Mouse (Mus musculus) limb, embryonic 13.5 days (tissue): ENCODE data around the gene Parp16. TPM values are rescaled to one million over a fixed set of nuclear protein-coding genes. Genes with fewer than 3 reads are reported as not detected.

Experiments
- ATAC-seq: fragments of 200-750 bp; cut with Nextera tagmentation; 2 replicates; pipeline ENCODE4 v1.8.0; 2017; ENCODE audit warnings: low read depth, moderate number of reproducible peaks, moderate TSS enrichment; ENCODE audit not compliant: low FRiP score
- H3K27ac ChIP-seq: fragments of 300-500 bp; sonication (generic); 2 replicates; pipeline ENCODE4 v1.5.1; 2015; ENCODE audit warnings: inconsistent platforms, mild to moderate bottlenecking, moderate library complexity
- H3K27me3 ChIP-seq: fragments of 300-500 bp; sonication (generic); 2 replicates; pipeline ENCODE4 v1.6.1; 2015; ENCODE audit warnings: mild to moderate bottlenecking, inconsistent platforms
- H3K36me3 ChIP-seq: fragments of 300-500 bp; sonication (generic); 2 replicates; pipeline ENCODE4 v1.6.1; 2015; ENCODE audit warnings: inconsistent platforms, mild to moderate bottlenecking, moderate library complexity
- H3K4me1 ChIP-seq: fragments of 300-500 bp; sonication (generic); 2 replicates; pipeline ENCODE4 v1.6.1; 2015; ENCODE audit warnings: inconsistent platforms
- H3K4me2 ChIP-seq: fragments of 300-500 bp; sonication (generic); replicated peaks from 2 replicates; pipeline ENCODE4 v1.6.1; 2015; ENCODE audit warnings: inconsistent platforms, mild to moderate bottlenecking, moderate library complexity
- H3K4me3 ChIP-seq: fragments of 300-500 bp; sonication (generic); 2 replicates; pipeline ENCODE4 v1.5.1; 2015; ENCODE audit warnings: moderate library complexity, mild to moderate bottlenecking, inconsistent platforms
- H3K9ac ChIP-seq: fragments of 300-500 bp; sonication (generic); 2 replicates; pipeline ENCODE4 v1.6.1; 2015; ENCODE audit warnings: mild to moderate bottlenecking, inconsistent platforms
- H3K9me3 ChIP-seq: fragments of 300-500 bp; sonication (generic); 2 replicates; pipeline ENCODE4 v1.6.1; 2016; ENCODE audit warnings: inconsistent platforms
- WGBS: fragments of 180-500 bp; shearing (Covaris S2); methylation state at CpG from one replicate; pipeline ENCODE4 v1.1.7; 2015; 5-methylcytosine and 5-hydroxymethylcytosine counted together
- polyA plus RNA-seq: library from polyadenylated mRNA; unstranded; fragments of >200 nt; fragmentation: Nextera tagmentation; extraction: Ambion mirVana; gene quantifications from 2 replicates; pipeline ENCODE4 v1.2.1, GENCODE M21; 2015

Gene Parp16
- polyA plus RNA-seq, 1 experiment from 2014 or later = 7.0 TPM

DNA sequence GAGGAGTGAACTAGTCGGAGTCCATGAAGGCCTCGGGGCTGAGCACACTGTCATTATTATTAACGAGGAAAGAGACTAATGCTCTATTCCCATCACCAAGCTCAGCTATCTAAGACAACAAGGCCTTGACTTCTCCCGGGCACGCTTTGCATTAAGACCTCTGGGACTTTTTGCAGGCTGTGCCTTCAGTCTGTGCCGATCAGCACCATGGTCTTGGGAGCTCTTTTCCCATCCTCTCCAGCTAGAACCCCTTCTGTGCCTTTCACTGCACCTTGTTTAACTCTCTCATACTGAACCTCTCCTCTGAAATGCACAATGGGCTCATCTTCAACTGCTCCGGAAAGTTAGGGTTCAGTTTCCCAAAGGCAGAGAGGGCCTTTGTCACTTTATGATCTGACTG lies 4.8 kb upstream of the Parp16 start:
- H3K4me1 ChIP-seq = peaks cover 15% of the 10 kb centered on the region
- no peaks in the 10 kb centered on the region for H3K27me3 ChIP-seq
- no peak overlapping the region for H3K4me2 ChIP-seq
- no peak overlapping the region for H3K9ac ChIP-seq
- ATAC-seq = no peak
- H3K27ac ChIP-seq = no peak overlapping the region
- WGBS = 47% methylated on average over 7 of the region's 7 CpGs
- H3K36me3 ChIP-seq = no peaks in the 10 kb centered on the region
- no peaks in the 10 kb centered on the region for H3K9me3 ChIP-seq
- H3K4me3 ChIP-seq = no peak overlapping the region

DNA sequence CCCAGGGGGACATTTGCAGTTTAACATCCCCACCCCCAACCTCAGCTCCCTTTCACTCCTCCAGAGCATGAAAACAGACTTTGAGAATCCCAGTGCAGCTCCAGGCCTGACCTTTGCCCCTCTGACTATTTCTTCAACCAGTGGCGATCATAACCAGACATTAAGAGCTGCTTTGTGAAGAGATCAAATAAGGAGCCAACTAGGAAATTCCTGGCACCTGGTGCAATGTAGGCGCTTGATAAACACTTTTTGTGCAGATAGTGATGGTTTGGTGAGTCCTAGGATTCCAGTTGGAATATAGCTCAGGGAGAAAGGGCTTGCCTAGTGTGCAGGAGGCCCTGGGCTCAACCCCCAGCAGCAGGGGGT lies 3.8 kb upstream of the Parp16 start:
- ATAC-seq = no peak
- 23% methylated on average over 2 of the region's 2 CpGs for WGBS
- no peaks in the 10 kb centered on the region for H3K36me3 ChIP-seq
- no peak overlapping the region for H3K9ac ChIP-seq
- no peak overlapping the region for H3K4me3 ChIP-seq
- no peak overlapping the region for H3K4me2 ChIP-seq
- no peaks in the 10 kb centered on the region for H3K27me3 ChIP-seq
- H3K4me1 ChIP-seq = peaks cover 25% of the 10 kb centered on the region
- no peak overlapping the region for H3K27ac ChIP-seq
- H3K9me3 ChIP-seq = no peaks in the 10 kb centered on the region

DNA sequence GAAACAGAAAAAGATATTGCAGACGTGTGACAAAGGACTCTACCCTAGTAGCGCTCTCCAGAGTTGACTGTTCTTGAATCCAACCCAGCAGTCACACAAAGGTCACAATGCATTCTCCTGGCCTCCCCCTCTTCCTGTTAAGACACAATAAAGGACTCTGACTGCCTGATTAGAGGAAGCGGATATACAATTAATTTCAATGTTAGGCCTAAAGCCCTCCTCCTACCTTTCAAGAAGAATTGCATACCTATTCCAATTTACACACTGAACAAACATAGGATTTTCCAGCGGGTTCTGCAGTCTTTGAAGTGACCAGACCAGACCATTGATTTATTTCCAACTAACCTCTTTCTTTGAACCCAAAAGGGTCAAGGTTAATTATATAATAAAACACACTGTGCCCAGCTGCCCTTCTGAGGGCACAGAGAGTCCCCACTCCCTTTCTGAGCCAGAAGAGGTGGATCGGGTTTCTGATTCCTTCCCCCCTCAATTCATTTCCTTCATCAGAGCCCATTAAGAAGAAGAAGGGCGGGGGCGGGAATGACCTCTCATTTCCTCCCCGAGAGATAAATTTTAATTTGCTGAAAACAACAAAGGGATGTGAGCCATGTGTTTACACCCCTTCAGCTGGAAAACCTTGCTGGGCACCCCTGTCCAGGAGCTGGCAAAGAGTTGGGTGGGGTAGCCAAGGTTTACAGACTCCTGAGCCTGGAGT lies 3.2 kb upstream of the Parp16 start:
- Histone ChIP-seq H3K9ac (no peak overlapping the region), H3K27me3 (no peaks in the 10 kb centered on the region), H3K4me2 (no peak overlapping the region), H3K4me3 (no peak overlapping the region), H3K9me3 (no peaks in the 10 kb centered on the region), H3K27ac (no peak overlapping the region), H3K36me3 (no peaks in the 10 kb centered on the region), H3K4me1 (peaks cover 25% of the 10 kb centered on the region)
- no peak for ATAC-seq
- WGBS = 20% methylated on average over 8 of the region's 8 CpGs

DNA sequence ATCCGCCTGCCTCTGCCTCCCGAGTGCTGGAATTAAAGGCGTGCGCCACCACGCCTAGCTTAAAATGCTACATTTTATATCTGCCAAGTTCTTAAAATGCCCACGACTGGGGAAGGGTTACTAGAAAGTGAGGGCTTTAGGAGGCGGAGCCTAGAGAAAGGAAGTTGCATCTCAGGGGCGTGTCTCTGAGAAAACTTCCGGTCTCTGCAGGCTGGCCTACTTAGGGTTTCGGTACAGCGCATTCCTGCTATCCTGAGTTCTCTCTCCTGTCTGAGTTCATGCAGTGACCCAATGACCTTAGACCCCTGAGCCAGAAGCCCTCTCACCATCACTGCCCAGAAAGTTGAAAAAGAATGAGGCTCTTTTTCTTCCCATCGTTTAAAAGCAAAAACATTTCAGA lies 1.9 kb upstream of the Parp16 start:
- ATAC-seq = no peak
- Histone ChIP-seq H3K4me1 (peaks cover 29% of the 10 kb centered on the region), H3K27me3 (no peaks in the 10 kb centered on the region), H3K4me3 (no peak overlapping the region), H3K27ac (no peak overlapping the region), H3K9ac (no peak overlapping the region), H3K36me3 (no peaks in the 10 kb centered on the region), H3K4me2 (no peak overlapping the region), H3K9me3 (no peaks in the 10 kb centered on the region)
- 68% methylated on average over 12 of the region's 12 CpGs for WGBS

DNA sequence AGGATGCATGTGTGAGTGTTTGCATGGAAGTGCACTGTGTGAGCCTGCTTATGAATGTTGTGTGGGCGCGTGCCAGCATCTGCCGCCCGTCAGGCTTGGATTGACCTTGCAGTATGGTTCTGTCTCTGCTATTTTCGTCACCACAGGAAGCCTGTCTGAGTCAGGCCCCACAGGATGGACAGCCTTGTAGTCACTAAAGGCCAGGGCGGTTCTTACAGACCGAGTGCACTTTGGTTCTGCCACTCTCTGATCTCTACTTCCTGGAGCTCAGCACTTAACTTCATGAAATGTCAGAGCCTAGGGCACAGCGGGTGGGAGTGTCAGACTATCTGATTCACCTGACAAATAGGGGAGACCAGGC lies 448 bp downstream of the Parp16 start:
- H3K9ac ChIP-seq = peak overlapping the region; percentile 55
- H3K9me3 ChIP-seq = no peaks in the 10 kb centered on the region
- no peak overlapping the region for H3K4me3 ChIP-seq
- peak overlapping the region; percentile 90 for H3K27ac ChIP-seq
- H3K4me1 ChIP-seq = peaks cover 29% of the 10 kb centered on the region
- no peaks in the 10 kb centered on the region for H3K27me3 ChIP-seq
- no peak for ATAC-seq
- peak overlapping the region; percentile 31 for H3K4me2 ChIP-seq
- WGBS = 17% methylated on average over 8 of the region's 8 CpGs
- H3K36me3 ChIP-seq = no peaks in the 10 kb centered on the region

DNA sequence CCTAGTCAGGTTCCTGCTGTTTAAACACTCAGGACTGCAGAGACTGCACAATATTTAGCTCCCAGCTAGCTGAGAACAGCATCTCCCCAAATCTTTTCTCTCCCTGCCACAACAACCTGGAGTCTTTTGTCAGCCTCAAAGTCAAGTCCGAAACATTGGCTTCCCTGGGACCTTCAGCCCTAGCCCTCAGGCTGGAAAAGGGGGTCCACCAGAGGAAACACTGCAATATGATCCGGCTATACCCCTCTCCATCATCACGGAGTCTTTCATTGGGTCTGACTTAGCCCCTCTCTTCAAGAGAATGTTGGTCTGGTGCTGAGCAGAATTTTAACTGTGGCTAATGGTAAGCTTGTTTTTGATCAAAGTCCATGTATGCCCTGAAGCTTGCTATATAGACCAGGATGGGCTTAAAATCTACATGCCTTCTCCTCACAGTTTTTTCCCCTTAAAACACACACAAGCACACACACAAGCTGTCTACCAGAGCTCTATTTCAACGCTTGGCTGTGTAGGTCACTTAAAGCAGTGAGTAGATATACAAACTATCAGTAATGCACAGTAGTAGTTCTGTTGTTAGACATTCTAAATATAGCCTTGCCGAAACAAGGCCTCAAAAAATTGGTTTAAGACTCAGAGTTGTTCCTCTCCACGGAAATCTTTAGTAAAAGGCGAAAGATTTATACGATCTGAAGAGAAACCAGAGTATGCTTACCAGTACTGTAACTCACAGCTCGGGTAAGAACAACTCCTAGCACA lies 1.0 kb downstream of the Parp16 start:
- Histone ChIP-seq H3K36me3 (no peaks in the 10 kb centered on the region), H3K27ac (peak overlapping the region; percentile 90), H3K9ac (peak overlapping the region; percentile 25; the same call in 1 of the 2 replicates), H3K4me2 (peak overlapping the region; percentile 46), H3K27me3 (no peaks in the 10 kb centered on the region), H3K9me3 (no peaks in the 10 kb centered on the region), H3K4me1 (peaks cover 29% of the 10 kb centered on the region), H3K4me3 (peak overlapping the region; percentile 20; the same call in 1 of the 2 replicates)
- WGBS = 2% methylated on average over 9 of the region's 9 CpGs
- ATAC-seq = peak; percentile 92

DNA sequence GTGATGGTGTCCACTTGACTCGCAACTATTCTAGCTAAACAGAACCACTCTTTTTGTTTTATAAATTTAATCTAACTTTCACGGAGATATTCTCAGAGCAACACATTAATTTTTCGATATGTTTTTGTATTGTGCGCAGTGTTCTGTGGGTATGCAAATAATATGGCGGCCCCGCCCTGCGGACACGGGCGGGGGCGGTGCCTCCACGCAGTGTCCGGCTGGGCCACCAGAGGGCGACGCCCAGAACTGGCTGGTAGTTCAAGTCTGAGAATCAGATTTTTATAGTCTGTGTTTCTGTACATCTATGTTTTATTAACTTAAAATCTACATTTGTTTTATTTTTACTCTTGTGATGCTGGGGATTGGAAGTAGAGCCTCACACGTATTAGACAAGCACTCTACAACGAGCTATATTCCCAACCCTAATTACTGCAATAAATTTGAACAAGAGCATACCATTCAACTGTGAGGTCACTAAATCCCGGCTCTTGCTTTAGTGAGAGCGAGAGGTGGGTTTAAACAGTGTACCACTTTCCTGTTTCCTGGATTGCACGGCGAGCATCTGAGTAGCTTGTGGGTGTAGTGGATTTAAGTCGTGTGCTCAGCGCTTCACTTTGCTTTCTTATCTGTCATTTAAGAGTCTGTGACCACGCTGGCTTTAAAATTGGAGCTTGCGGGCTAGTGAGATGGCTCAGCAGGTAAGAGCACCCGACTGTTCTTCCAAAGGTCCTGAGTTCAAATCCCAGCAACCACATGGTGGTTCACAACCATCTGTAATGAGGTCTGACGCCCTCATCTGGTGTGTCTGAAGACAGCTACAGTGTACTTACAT lies 1.8 kb downstream of the Parp16 start:
- no peaks in the 10 kb centered on the region for H3K36me3 ChIP-seq
- no peaks in the 10 kb centered on the region for H3K9me3 ChIP-seq
- H3K4me3 ChIP-seq = peak overlapping the region; percentile 20; the same call in 1 of the 2 replicates
- H3K4me1 ChIP-seq = peaks cover 23% of the 10 kb centered on the region
- peak; percentile 76 for ATAC-seq
- 0 out of 2 replicates have a peak overlapping the region, but pooled peaks have one; percentile 13 for H3K9ac ChIP-seq
- WGBS = 15% methylated on average over 26 of the region's 26 CpGs
- H3K4me2 ChIP-seq = peak overlapping the region; percentile 46
- H3K27ac ChIP-seq = peak overlapping the region; percentile 90; the same call in 1 of the 2 replicates
- no peaks in the 10 kb centered on the region for H3K27me3 ChIP-seq

DNA sequence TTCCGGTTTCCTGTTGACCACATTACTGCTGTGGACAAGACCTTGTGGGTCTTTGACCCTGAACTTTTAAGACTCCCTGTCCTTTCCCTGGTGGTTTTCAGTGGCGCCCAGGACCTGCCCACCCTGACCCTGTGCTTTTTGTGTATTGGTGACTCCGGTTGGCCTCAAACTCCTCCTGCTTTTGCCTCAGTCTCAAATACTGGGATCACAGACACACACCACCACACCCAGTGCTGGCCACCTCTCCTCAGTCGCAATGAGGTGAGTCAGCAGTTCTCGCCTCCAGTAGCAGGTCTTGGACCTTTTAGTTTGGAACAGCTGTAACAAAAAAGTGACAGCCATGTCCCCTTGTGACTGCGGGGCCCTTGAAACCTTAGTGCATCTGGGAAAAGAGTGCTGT lies 2.7 kb downstream of the Parp16 start:
- Histone ChIP-seq H3K36me3 (no peaks in the 10 kb centered on the region), H3K4me1 (peaks cover 22% of the 10 kb centered on the region), H3K4me3 (no peak overlapping the region), H3K4me2 (no peak overlapping the region), H3K9ac (no peak overlapping the region), H3K9me3 (no peaks in the 10 kb centered on the region), H3K27me3 (no peaks in the 10 kb centered on the region), H3K27ac (no peak overlapping the region)
- 87% methylated on average over 6 of the region's 6 CpGs for WGBS
- ATAC-seq = no peak

DNA sequence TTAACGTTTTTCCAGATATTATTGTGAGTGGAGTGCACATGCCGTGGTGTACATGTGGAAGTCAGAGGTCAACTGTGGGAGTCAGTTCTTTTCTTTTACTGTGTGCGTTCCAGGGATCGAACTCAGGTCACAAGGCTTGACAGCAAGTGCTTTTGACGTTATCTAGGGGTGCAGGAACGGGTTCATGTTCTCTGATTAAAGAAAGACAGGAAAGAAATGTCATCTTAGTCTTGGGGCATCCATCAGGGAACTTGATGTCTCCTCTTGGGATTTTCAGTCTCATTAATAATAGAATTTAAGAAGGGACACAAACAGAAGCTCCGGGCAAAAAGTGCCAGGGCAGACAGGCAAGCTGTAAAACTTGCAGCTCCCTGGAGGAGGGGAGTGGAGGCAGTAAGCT lies 4.6 kb downstream of the Parp16 start:
- Histone ChIP-seq H3K36me3 (no peaks in the 10 kb centered on the region), H3K9ac (peak overlapping the region; percentile 39; the same call in 1 of the 2 replicates), H3K27ac (peak overlapping the region; percentile 39; the same call in 1 of the 2 replicates), H3K27me3 (no peaks in the 10 kb centered on the region), H3K9me3 (no peaks in the 10 kb centered on the region), H3K4me3 (no peak overlapping the region), H3K4me1 (peaks cover 20% of the 10 kb centered on the region), H3K4me2 (no peak overlapping the region)
- no peak for ATAC-seq
- WGBS = 54% methylated on average over 7 of the region's 7 CpGs

DNA sequence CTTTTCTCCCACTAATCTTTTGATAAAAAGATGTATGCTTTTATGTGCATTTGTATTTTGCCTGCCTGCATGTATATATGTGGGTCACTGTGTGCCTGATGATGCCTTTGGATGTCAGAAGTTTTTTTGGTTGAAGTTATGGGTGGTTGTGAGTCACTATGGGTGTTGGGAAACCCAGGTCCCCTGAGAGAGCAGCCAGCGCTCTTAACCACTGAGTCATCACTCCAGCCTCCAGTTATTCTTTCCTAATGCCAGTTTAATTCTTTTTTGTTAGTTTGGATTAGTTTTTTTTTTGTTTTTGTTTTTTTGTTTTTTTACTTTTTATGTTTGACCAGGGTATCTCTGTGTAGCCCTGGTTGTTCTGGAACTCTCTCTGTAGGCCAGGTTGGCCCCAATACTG lies 5.5 kb downstream of the Parp16 start:
- ATAC-seq = no peak
- Histone ChIP-seq H3K4me2 (no peak overlapping the region), H3K4me1 (peaks cover 11% of the 10 kb centered on the region), H3K9ac (no peak overlapping the region), H3K9me3 (no peaks in the 10 kb centered on the region), H3K36me3 (no peaks in the 10 kb centered on the region), H3K27me3 (no peaks in the 10 kb centered on the region), H3K27ac (peak overlapping the region; percentile 39; the same call in 1 of the 2 replicates), H3K4me3 (no peak overlapping the region)
- WGBS = 75% methylated on average over 1 of the region's 1 CpGs

DNA sequence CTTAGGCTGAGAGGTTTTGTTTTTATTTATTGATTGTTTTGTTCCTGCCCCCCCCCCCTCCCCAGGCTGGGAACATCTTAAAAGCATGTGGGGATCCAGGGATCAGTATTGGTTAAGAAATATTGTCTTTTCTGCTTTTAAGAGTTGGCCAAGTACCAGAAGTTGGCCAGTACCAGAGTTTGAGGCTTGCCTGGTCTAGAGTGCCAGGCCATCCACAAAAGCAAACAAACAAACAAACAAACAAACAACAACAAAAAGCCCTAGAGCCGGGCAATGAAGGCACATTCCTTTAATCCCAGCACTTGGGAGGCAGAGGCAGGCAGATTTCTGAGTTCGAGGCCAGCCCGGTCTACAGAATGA lies 5.8 kb downstream of the Parp16 start:
- ATAC-seq = no peak
- no peaks in the 10 kb centered on the region for H3K27me3 ChIP-seq
- peak overlapping the region; percentile 39; the same call in 1 of the 2 replicates for H3K27ac ChIP-seq
- peaks cover 7% of the 10 kb centered on the region for H3K4me1 ChIP-seq
- no peak overlapping the region for H3K4me2 ChIP-seq
- WGBS = 45% methylated on average over 3 of the region's 3 CpGs
- no peak overlapping the region for H3K4me3 ChIP-seq
- H3K9ac ChIP-seq = no peak overlapping the region
- no peaks in the 10 kb centered on the region for H3K36me3 ChIP-seq
- H3K9me3 ChIP-seq = no peaks in the 10 kb centered on the region
